Mouse (Mus musculus): Measurements from ENCODE around the gene Prrx2.

Gene Prrx2

DNA sequence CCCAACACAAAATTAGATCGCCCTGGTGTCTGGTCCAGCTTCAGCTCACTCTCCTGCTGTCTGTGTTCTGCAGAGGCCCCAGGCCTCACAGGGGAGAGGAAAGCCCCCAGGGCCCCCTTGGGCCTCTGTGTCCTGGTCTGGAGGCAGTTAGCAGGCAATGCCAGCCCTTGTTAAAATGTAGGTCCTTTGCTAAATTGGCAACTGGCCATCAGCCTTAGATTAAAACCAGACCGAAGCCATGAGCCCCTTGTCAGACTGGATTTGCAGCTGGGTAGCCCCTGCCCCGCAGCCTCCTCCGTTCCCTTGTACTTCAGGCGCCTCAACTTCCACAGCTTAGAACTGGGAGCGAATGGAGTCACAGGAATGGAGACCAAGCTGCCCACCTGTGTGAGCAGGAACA lies 37.9 kb downstream of the Prrx2 start:
- DNase-seq: no peak

DNA sequence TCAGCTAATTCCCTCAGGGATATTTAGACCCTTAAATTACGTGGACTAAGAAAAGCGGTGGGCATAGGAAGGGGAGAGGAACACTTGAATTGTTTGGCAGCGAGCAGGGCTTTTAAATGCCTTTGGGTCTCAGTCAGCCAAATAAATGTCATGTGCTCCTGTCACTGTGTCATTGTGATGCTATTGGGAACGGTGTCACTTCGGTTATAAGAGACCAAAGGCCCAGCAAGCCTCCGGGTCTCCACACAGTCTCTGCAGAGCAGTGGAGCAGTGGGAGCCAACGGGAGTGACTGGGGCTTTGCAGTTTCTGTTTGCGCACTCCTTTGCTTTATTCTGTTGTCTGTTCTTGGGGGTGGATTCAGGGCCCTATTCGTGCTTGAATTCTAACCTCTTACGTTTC lies 39.7 kb downstream of the Prrx2 start:
- DNase-seq: no peak

DNA sequence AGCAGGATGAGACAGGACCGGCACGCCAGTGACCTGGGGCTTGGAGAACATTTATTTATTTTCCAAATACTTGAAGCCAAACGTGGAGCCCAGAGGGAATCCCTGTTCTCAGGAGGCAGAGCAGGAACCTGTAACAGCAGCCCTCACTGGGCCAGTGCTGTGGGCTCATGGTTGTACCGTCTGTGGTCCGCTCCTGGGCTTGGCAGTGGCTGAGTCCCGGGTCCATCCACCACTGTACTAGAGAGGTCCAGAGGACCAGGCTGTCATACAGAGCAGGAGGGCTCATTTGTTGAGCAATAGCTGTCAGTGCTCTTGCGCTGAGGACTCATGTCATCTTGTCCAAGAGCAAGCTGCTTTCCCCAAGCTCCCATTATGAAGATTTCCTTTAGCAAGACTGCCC lies 40.3 kb downstream of the Prrx2 start:
- no peak for DNase-seq

DNA sequence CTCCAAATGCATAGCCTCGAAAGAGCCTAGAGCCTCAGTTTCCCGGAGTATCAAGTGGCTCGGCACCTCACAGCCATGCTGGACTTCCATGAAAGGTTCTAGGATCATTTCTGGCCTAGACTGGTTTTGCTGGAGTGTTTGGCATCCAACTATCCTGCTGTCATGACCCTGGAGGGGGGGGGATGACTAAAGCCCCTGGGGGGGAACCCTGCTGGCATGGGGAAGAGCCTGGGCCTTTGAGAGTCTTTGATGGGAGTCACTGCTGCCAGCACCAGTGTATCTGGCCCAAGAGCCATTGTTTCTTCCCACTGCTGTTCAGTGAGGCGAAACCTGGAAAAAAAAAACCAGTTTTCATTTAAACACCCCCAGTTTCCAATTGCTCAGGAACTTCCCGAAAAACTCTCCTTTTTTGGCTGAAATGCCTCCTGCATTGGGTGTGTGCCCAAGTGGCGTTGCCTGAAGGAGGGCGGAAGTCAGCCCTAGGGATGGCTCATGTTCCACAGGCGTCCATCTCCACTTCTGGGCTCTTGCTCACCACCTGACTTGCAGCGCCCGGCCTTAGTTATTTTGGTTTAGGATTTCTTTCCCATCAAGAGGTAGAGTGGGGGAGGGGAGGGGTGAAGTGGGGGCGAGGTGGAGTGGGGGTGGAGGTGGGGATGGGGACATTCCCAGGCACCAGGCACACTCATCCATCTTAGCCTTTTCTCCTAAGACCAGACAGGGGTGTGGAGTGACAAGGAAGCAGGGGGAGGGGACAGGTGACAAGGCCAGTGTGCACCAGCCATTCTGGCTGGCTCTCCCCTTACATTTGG lies 41.1 kb downstream of the Prrx2 start:
- DNase-seq: no peak

DNA sequence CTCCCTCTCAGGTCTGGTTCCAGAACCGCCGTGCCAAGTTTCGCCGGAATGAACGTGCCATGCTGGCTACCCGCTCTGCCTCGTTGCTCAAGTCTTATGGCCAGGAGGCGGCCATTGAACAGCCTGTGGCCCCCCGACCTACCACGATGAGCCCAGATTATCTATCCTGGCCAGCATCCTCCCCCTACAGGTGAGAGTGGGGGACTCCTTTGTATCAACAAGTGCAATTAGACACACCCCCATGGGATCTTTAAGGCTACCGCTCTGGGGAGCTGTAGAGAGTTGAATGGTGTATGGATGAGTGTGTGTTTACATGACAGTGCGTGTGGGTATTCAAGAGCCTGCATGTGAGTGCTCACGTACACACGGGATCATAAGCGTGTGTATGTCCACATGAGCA lies 44.7 kb downstream of the Prrx2 start:
- no peak for DNase-seq

DNA sequence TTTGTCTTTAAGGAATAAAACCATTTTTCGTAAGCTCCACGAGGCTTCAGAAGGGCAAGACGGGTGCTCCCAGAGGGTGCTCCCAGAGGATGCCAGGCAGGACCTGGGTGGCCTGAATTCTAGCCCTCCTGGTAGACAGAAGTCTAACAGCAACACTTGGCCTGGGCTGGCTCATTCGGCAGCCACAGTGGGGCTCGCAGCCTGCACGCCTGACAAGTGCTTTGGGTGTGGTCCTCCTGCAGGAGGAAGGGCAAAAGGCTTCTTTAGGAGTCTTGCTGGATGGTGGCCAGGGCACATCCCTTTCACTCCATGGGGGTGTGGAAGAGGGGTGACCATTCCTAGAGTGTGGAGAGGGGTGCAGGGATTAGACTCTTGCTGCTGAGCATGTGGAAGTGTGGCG lies 46.4 kb downstream of the Prrx2 start:
- no peak for DNase-seq

DNA sequence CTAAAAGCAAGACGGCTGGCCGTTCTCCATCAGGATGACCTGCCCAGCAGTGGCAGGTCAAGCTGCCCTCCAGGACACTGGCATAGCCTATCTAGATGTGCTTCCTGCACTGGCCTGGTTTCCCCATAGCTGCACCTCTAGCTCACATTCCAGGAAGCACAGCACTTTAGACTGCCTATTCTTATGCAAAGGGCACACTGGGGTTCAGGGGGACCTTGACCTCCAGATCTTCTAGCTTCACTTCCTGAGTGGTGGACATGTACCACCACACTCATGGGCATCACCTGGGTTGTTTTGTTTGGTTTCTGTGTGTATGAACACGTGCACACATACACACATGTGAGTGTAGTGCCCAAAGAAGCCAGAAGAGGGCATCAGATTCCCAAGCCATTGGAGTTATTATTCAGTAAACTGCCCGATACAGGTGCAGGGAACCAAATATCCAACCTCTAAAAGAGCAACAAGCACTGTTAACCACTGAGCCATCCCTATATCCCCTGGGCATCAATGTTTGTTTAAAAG lies 50.1 kb downstream of the Prrx2 start:
- DNase-seq: no peak

DNA sequence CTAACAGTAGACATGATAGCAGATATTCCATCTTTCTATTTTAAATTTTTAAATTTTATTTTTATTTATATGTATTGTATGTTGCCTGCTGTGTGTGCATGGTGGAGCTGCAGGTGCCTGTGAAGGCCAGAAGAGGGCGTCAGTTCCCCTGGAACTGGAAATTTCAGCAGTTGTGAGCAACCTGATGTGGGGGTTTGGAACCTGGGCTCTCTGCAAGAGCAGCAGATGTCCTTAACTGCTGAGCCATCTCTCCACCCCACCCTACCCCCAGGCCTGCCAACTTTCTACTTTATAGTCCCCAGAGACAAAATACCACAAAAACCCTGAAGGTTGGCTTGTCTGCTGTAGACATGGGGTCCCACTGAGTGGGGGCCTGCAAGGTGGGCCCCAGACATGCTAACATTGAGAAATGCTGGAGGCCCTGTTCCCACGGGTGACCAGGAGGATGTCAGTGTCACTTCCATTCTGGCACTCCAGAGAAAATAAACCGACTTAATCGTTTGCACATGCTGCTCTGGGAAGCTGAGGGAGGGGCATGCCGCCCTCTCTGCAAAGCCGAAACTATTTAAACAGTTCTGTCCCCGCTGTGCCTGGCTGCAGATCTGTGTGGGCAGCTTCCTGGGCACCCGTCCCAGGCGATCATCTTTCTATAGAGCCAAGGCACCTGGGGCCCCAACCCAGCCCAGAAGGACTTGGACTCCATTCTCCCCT lies 50.8 kb downstream of the Prrx2 start:
- DNase-seq: peak; percentile 70

DNA sequence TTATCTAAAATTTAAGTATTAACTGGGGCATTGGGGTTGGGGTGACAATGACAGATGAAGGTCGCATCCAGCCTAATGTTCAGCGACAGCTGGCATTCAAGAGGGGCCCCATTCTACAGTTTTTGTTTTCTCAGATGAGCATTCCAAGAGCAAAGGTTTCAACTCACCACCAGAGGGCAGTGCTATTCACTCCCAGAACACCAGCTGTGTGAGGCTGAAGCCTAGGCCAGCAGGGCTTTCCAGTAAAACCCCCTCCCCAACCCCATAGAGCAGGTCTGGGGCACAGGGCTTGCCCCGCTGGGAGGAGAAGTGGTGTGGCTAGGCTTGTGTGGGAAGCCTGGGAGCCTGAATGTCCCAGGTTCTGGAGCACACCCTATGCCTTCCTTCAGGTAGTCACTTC lies 56.2 kb downstream of the Prrx2 start:
- peak; percentile 34 for DNase-seq

DNA sequence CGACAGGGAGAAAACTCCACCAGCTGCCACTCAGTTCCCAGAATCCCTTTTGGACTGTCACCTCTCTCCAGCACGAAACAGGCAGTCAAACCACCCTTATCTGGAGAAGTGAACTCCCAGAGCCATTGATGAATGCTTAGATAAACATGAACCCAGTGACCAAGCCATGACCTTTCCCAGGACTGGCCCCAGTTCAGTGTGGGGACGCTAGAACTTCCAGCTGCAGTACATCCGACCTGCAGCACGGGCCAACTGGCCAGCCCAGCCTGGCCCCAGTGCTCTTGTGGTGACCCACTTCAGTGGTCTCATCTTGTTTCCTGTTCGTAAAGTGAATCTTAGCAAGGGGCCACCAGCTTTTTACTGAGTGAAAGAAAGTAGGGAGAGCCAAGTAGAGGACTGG lies 58.6 kb downstream of the Prrx2 start:
- DNase-seq: no peak

DNA sequence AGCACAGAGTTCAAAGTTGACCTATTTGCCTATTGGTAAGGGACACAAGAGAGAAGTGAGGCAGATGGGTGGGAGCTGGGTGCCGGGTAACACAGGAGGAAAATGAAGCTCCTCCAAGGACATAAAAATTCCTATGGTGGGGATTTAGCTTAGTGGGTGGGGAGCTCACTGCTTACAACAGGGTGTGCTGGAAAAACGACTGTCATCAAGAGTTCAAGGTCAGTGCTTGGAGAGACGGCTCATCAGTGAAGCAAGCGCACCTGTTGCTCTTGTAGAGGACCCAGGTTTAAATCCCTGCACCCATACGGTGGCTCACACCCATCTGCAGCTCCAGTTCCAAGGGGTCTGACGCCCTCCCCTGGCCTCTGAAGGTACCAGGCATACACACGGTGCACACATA lies 59.2 kb downstream of the Prrx2 start:
- no peak for DNase-seq

DNA sequence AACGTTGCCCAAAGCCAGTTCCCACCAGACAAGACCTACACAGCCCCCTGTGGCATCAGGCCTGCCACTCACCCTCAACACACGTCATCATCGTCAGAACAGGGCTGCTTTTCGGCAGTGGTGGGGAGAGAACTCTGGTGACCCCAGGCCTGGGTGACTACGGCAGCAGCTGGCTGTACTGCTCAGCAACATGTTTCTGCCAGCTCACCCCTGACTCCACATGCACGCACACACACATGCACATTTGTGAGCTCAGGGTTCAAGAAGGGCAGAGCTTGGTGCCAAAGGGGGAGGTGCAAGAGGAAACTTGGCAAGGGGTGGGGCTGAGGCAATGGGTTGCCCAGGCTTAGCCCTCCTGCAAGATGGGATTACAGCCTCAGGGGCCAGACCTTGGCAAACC lies 62.5 kb downstream of the Prrx2 start:
- DNase-seq: no peak

DNA sequence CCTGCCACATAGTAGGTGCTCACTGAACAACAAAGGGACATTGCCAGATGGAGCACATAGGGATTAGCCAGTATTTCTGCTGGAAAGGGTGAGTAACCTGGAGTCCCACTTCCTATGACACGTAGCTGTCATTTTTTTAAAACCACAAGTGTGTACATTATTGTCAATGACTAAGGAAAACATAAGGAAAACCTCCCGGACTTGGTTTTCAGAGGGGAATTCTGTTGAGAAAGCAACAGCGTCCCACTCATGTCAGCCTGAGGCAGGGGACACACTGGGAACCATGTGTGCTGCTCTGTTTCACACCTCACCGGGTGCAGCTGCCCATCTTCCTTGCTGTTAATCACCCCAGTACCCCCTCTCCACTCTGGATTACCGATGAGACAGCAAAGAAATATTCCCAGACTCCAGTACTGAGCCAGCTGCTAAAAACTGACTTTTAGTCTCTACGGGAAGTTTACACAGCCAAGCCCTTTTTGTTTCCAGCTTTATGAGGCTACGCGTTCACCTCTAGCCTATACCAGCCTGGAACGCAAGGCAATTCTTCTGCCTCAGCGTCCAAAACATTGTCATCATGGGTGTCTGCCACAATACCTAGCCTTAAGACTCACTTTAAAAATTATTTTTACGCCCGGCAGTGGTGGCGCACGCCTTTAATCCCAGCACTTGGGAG lies 64.8 kb downstream of the Prrx2 start:
- DNase-seq: no peak

DNA sequence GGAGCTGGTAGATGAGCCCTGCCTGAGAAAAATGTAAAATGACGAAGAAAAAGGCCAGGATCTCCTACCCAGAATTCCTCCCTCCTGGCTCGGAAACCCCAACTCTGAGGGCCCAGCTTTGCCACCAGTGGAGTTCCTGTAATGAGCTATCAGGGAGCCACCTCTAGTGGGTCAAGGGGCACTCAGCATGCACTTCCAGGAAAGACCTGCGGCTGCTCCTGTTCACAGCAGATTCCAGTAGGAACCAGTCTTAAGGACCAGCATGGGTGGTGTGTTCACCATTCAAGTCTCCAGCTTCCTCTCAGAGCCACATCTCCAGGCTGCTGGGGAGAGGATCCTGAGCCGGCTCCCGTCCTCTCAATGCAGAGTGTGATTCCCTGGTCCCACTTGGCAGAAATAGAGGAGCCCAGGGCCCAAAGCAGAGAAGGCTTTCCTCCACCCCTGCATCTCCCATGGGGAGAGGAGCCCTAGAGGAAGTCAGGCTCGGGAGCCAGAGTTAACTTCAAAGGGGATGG lies 66.9 kb downstream of the Prrx2 start:
- DNase-seq: no peak

DNA sequence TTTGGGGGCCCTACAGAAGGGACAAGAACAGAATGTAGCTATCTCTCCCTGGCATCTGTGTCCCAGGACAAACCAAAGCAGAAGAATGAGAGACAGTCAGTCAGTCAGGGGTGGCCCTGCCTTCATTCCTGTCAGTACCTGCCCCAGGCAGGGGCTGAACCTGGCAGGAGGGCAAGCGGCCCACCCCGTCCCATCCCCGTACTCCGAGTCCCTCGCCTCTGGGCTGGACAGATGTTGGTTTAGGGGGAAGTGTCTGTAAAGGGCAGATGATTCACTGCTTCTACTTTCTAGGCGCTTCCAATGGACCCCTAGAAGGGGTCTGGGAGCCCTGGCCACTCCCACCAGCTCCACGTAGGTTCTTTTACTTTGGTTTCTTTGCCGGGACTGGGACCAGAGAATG lies 67.5 kb downstream of the Prrx2 start:
- no peak for DNase-seq

DNA sequence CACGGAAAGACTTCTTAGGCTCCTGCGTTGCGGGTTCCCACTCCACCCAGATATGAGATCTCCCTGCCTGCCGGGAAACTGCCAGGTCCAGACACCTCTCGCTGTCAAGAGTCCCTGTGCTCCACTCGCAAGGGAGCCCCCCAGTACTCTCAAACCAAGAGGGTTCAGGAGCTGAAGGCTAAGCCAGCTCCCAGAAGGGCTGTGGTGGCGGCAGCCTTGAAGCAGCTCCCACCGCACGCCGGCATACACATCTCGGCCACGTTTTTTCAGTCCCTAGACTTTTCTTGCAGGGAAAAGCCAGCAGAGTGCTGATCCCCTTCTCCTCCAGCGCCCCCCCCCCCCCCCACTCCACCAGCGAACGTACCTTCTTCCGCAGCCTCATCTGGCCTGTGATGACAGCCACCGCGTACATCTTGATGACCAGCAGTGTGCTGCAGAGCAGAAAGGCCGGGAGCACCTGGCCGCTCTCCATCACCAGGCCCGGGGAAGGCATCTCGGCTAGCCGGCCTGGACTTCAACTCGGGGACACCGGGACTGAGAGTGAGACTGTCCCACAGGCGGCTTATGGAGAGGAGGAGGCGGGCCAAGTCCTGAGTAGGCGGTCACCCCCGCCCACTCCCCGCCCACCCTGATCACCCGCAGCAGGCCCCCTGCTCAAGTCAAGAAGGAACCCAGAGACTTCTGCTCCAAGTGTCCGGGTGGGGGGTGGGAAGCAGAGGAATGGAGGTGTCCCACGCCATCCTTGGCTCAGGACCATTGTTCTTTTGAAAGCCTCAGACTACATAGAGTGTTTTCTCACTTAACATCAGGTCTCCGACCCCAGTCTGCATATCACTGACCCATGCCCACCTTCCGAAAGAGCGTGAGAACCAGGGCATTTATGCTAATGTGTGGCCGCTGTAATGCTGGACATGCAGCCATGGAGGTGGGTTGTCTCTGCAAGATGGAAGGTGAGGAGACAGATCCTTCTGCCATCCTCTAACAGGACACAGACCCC lies 68.3 kb downstream of the Prrx2 start:
- no peak for DNase-seq

DNA sequence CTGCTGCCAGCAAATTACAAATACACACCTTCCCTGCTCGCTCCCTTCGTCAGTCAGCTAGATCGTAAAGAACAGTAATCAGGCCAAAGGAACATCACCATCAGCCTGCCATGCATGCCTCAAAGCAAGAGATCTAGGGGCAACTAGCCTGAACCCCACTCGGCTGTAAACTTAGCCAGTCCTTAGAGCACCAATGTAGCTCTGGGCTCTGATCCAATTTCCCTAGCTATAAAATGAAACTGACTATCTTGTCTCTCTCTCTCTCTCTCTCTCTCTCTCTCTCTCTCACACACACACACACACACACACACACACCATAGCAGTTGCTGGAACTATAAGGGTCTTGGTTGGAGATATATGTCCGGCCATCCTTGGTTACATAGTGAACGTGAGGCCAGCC lies 69.5 kb downstream of the Prrx2 start:
- DNase-seq: no peak

DNA sequence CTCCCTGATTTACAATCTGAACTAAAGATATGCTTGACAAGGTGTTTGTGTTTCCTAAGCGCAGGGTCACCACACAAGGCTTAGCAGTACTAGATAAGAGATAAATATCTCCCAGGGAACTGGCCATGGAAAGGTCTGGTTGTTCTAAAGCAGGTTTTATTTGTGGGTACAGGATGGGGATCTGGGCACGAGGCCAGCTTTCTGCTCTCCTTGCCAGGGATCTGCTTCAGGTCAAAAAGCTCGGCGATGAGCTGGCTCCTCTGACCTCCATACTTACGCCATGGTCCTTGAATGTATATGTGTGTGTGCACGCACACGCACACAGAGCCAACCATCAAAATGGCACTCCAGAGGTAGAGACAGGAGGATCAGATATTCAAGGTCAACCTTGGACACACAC lies 70.2 kb downstream of the Prrx2 start:
- no peak for DNase-seq

DNA sequence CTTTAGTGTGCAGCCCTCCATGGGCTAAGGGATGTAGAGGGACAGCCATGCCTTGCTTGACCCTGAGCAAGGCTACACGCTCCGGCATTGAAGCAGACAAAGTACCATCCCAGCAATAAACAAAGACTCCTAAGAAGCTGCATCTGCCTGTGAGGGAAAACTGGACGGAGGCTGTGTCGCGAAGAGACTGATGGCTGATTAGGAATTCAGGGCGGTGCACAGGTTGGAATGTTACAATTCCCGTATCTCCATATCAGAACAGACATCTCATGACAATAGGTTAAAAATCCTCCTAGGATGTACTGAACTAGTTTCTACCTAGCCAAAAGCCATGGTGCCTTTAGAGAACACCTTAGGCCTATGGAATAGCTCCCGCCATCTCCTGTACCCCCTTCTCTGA lies 71.1 kb downstream of the Prrx2 start:
- DNase-seq: no peak

DNA sequence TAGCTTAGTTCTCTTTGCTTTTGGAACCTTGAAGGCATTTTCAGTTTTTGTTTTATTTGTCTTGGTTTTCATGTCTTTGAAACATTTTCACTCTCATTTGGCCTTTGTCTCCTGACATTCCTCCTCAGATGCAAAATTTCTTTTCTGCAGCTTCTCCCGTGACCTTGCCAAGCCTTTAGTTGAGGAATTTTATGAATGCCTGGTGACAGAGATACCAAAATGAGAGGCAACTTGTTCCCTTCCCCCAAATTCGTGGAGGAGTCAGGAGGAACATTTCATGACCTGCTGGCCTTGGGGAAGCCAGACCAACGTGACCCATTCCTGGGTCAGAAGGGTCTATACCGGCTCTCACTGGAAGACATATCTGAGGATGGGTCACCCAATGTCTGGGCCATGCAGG lies 71.9 kb downstream of the Prrx2 start:
- DNase-seq: no peak

DNA sequence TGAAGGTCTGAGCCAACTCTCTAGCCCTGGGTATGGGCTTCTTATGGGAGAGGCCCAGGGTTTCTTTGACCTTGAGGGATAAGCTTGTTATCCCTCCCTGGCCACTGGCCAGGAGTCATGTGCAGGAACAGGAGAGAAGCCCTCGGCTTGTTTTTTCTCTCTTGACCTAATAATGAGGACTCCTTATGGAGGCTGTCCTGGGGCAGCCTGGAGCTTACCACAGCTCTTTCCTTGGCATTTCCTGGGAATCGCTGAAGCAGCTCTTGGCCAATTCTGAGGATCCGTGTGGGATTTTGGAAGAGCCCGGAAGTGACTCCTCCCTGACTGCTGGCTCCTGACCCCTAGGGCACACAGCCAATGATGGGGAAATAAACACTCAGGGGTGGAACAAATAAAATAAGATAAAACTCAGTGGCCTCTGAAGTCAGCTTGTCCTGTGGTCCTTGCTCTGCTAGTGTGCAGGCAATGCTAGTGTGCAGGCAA lies 77.6 kb downstream of the Prrx2 start:
- no peak for DNase-seq

DNA sequence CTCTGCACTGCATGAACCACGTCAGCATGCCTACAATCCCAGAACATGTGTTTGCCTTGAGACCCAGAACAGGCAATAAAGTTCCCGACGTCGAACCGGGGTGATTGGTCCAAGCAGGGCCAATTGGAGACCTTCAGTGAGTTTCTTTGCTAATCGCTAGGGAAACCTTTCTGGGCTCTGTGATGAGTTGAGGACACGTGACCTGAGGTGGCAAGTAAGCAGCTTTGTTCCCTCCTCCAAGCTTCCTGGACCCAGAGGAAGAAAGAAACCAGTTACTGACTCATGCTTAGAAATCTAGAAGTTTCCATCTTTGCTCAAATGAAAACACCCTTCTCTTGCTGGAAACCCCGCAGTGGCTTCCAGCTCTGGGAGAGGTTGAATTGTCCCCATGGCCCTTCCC lies 78.2 kb downstream of the Prrx2 start:
- no peak for DNase-seq

All from right cerebral cortex, postnatal 25 days (tissue).